ENCODE assay signal across 8 mouse cellular contexts in genomic region chr1:105630481-105630880, GRCm38 (mm10). TPM values are rescaled to one million over a fixed set of nuclear protein-coding genes. Genes with fewer than 3 reads are reported as not detected.
DNase-seq lines count a peak whose midpoint lies in the region; ATAC-seq lines count a peak whose summit lies in the region.

No protein-coding gene starts in this region.

- H3K27me3 ChIP-seq in neural tube, embryonic 15.5 days (replicated peaks): no peaks in the 10 kb centered on the region

- H3K4me2 ChIP-seq in neural tube, embryonic 15.5 days: no peak overlapping the region

- no peaks in the 10 kb centered on the region for H3K4me1 ChIP-seq in neural tube, embryonic 15.5 days

- no peak overlapping the region for H3K27ac ChIP-seq in neural tube, embryonic 15.5 days (replicated peaks)

- 45% methylated on average over 3 of the region's 3 CpGs for WGBS in neural tube, embryonic 15.5 days

- H3K36me3 ChIP-seq in neural tube, embryonic 15.5 days: no peaks in the 10 kb centered on the region

- no peak overlapping the region for H3K4me3 ChIP-seq in neural tube, embryonic 15.5 days (replicated peaks)

- H3K9ac ChIP-seq in neural tube, embryonic 15.5 days (replicated peaks): no peak overlapping the region

- DNase-seq in heart, adult 18-20 months: peak; percentile 16 to 50
- DNase-seq in heart, postnatal 25 days (ENCODE audit: low spot score): no peak
- DNase-seq in thymus, postnatal 14 days: peak; percentile 7
- DNase-seq in thymus, postnatal 36 days: no peak
- DNase-seq in embryo, embryonic 11.5 days (ENCODE audit: low read depth, low spot score): peak; percentile 20
- peak; percentile 14 to 68 for DNase-seq in layer of hippocampus, postnatal 14 days (ENCODE audit: low spot score in 2 of 2)
- DNase-seq in natural killer cell, adult 2 months (ENCODE audit: low spot score in 2 of 2): no peak

- ATAC-seq in neural tube, embryonic 15.5 days (ENCODE audit: low FRiP score): peak; percentile 85

- no peaks in the 10 kb centered on the region for H3K9me3 ChIP-seq in neural tube, embryonic 15.5 days (replicated peaks)

- intact Hi-C loops in heart, postnatal 25 days (cut with DNase I): loop anchor here (1.0 to 2.0 kb wide), 2 partner anchors 538 to 644 kb away; no protein-coding TSS in a partner anchor

RNA-seq across cellular contexts. Expression of gene Pign, which starts 33.0 kb away (rescaled TPM):
- 10 to 100 TPM; 12.2 to 12.7 TPM for total RNA-seq in heart, adult 18-20 months (2021)
- total RNA-seq in heart, postnatal 25 days (2021): 10 to 100 TPM; 13.8 to 14.8 TPM
- total RNA-seq in layer of hippocampus, postnatal 14 days (2021): 10 to 100 TPM; 16.3 to 22.8 TPM
- 9.1 and 9.4 TPM in 2 replicates for polyA plus RNA-seq in neural tube, embryonic 15.5 days (2015; fragmentation: Nextera tagmentation; extraction: Ambion mirVana)

RNA-seq across cellular contexts. Expression of gene Relch, which starts 33.2 kb away (rescaled TPM):
- total RNA-seq in heart, adult 18-20 months (2021): 10 to 100 TPM; 21.8 to 22.4 TPM
- 10 to 100 TPM; 19.2 to 23.1 TPM for total RNA-seq in heart, postnatal 25 days (2021)
- total RNA-seq in layer of hippocampus, postnatal 14 days (2021): 100 to 1,000 TPM; 102 to 107 TPM
- polyA plus RNA-seq in neural tube, embryonic 15.5 days (2015; fragmentation: Nextera tagmentation; extraction: Ambion mirVana): 35.2 and 39.8 TPM in 2 replicates

Comparison
In these comparisons a context has a peak if more than half of its experiments do, and no peak if none do; other contexts are left out.
1. DNase-seq: peak in heart, adult 18-20 months (2 of 2), thymus, postnatal 14 days (single experiment), embryo, embryonic 11.5 days (single experiment) and layer of hippocampus, postnatal 14 days (2 of 2); none in heart, postnatal 25 days (single experiment), thymus, postnatal 36 days (0 of 2) and natural killer cell, adult 2 months (0 of 2).
2. RNA of gene Relch, which starts 33.2 kb away (total RNA-seq): 102 to 107 TPM in layer of hippocampus, postnatal 14 days; 19.2 to 23.1 TPM in heart, postnatal 25 days and 21.8 to 22.4 TPM in heart, adult 18-20 months; every median in the first group is over 4 times any median in the second.